Mouse (Mus musculus) forebrain, embryonic 16.5 days (tissue): ENCODE data around the gene Usp49. TPM values are rescaled to one million over a fixed set of nuclear protein-coding genes. Genes with fewer than 3 reads are reported as not detected.

Source experiments
- ATAC-seq: fragments of 200-750 bp; cut with Nextera tagmentation; 2 replicates; pipeline ENCODE4 v1.8.0; 2017; ENCODE audit warnings: mild to moderate bottlenecking, moderate library complexity
- H3K27ac ChIP-seq: fragments of 300-500 bp; sonication (generic); 2 replicates; pipeline ENCODE4 v1.5.1; 2014; ENCODE audit warnings: low read length, control low read depth
- H3K27me3 ChIP-seq: fragments of 300-500 bp; sonication (generic); replicated peaks from 2 replicates; pipeline ENCODE4 v1.6.1; 2014; ENCODE audit warnings: low read length; ENCODE audit not compliant: control insufficient read depth, insufficient read depth
- H3K36me3 ChIP-seq: fragments of 300-500 bp; sonication (generic); 2 replicates; pipeline ENCODE4 v1.6.1; 2014; ENCODE audit not compliant: control insufficient read depth, insufficient read depth
- H3K4me1 ChIP-seq: fragments of 300-500 bp; sonication (generic); replicated peaks from 2 replicates; pipeline ENCODE4 v1.6.1; 2014; ENCODE audit warnings: low read length; ENCODE audit not compliant: control insufficient read depth, insufficient read depth
- H3K4me2 ChIP-seq: fragments of 300-500 bp; sonication (generic); 2 replicates; pipeline ENCODE4 v1.6.1; 2014; ENCODE audit warnings: mild to moderate bottlenecking, low read length, control low read depth
- H3K4me3 ChIP-seq: fragments of 300-500 bp; sonication (generic); replicated peaks from 2 replicates; pipeline ENCODE4 v1.5.1; 2014; ENCODE audit warnings: mild to moderate bottlenecking, low read length, control low read depth
- H3K9ac ChIP-seq: fragments of 300-500 bp; sonication (generic); replicated peaks from 2 replicates; pipeline ENCODE4 v1.6.1; 2014; ENCODE audit warnings: low read depth, low read length, control low read depth
- H3K9me3 ChIP-seq: fragments of 300-500 bp; sonication (generic); 2 replicates; pipeline ENCODE4 v1.6.1; 2016; ENCODE audit warnings: low read length; ENCODE audit not compliant: control insufficient read depth
- WGBS: fragments of 180-500 bp; shearing (Covaris S2); extraction: QIAGEN DNeasy Blood & Tissue Kit; methylation state at CpG from one replicate; pipeline ENCODE4 v1.1.7; 2014; 5-methylcytosine and 5-hydroxymethylcytosine counted together
- polyA plus RNA-seq: library from polyadenylated mRNA; unstranded; fragments of >200 nt; fragmentation: Nextera tagmentation; extraction: Ambion mirVana; gene quantifications from 2 replicates; pipeline ENCODE4 v1.2.1, GENCODE M21; 2015

The Usp49 gene
- polyA plus RNA-seq, 1 experiment from 2014 or later = 9.1 TPM

DNA sequence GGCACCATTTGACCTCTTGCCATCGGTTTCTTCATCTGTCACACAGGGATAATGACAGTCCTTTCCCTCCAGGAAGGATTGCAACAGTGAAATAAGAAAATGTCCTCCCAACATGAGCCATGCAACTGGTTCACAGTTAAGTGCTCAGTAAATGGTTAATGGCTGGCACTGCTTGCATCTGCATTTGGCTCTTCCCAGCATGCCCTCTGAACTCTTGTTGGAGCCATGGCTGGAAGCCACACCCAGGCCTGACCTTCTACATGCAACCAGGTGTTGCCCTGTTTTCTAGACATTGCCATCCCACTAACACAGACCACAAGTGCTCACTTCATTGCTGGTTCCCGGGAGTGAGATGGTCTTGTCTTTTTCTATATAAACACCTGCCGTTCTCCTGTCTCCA lies 77.5 kb downstream of the Usp49 start:
- Histone ChIP-seq H3K4me1 (no peaks in the 10 kb centered on the region), H3K9me3 (no peaks in the 10 kb centered on the region), H3K36me3 (no peaks in the 10 kb centered on the region), H3K27me3 (no peaks in the 10 kb centered on the region), H3K4me2 (no peak overlapping the region), H3K4me3 (no peak overlapping the region), H3K9ac (no peak overlapping the region), H3K27ac (no peak overlapping the region)
- WGBS = 80% methylated on average over 3 of the region's 3 CpGs
- ATAC-seq = no peak

DNA sequence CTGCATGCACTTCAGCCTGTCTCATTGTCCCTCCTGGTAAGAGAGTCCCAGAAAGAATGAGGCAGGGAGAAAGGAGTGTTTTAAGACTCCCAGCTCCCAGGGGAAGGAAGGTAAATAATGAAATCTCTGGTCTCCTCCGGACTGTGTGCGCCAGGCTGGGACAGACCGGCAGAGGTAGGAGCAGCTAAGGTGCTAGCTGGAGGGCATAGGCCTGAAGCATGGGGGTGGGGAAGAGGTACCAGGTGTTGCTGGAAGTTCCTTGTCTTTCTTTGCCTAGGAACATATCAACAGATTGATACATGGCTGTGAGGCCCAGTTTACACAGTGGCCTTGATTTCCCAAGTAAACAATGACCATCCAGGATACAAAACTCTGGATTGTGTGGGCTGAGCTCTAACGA lies 78.5 kb downstream of the Usp49 start:
- Histone ChIP-seq H3K4me2 (no peak overlapping the region), H3K9ac (no peak overlapping the region), H3K27me3 (no peaks in the 10 kb centered on the region), H3K4me3 (no peak overlapping the region), H3K4me1 (no peaks in the 10 kb centered on the region), H3K36me3 (no peaks in the 10 kb centered on the region), H3K27ac (no peak overlapping the region), H3K9me3 (no peaks in the 10 kb centered on the region)
- 74% methylated on average over 4 of the region's 4 CpGs for WGBS
- no peak for ATAC-seq

- no peak overlapping the region for H3K27ac ChIP-seq
- no peak overlapping the region for H3K9ac ChIP-seq
- no peaks in the 10 kb centered on the region for H3K36me3 ChIP-seq
- H3K27me3 ChIP-seq = no peaks in the 10 kb centered on the region
- H3K4me2 ChIP-seq = no peak overlapping the region
- H3K4me3 ChIP-seq = no peak overlapping the region
- H3K9me3 ChIP-seq = no peaks in the 10 kb centered on the region
- 80% methylated on average over 3 of the region's 3 CpGs for WGBS
- no peak for ATAC-seq
- H3K4me1 ChIP-seq = no peaks in the 10 kb centered on the region
Observed at GRCm38 (mm10) chr17:47710036-47710435, 79.5 kb downstream of the Usp49 start.

- ATAC-seq = no peak
Observed at GRCm38 (mm10) chr17:47711883-47712282, 81.4 kb downstream of the Usp49 start.

GRCm38 (mm10) chr17:47712889-47713571 lies 82.5 kb downstream of the Usp49 start:
- no peak overlapping the region for H3K27ac ChIP-seq
- no peak overlapping the region for H3K9ac ChIP-seq
- no peak for ATAC-seq
- H3K9me3 ChIP-seq = no peaks in the 10 kb centered on the region
- no peaks in the 10 kb centered on the region for H3K36me3 ChIP-seq
- 48% methylated on average over 9 of the region's 22 CpGs for WGBS
- H3K4me2 ChIP-seq = no peak overlapping the region
- H3K27me3 ChIP-seq = no peaks in the 10 kb centered on the region
- no peak overlapping the region for H3K4me3 ChIP-seq
- no peaks in the 10 kb centered on the region for H3K4me1 ChIP-seq

More at GRCm38 (mm10) chr17:47711883-47712282, 81.4 kb downstream of the Usp49 start:
- H3K36me3 ChIP-seq = no peaks in the 10 kb centered on the region
- H3K4me3 ChIP-seq = no peak overlapping the region
- H3K4me2 ChIP-seq = no peak overlapping the region
- no peaks in the 10 kb centered on the region for H3K27me3 ChIP-seq
- no peaks in the 10 kb centered on the region for H3K9me3 ChIP-seq
- no peak overlapping the region for H3K9ac ChIP-seq
- 69% methylated on average over 6 of the region's 6 CpGs for WGBS
- no peak overlapping the region for H3K27ac ChIP-seq
- no peaks in the 10 kb centered on the region for H3K4me1 ChIP-seq

DNA sequence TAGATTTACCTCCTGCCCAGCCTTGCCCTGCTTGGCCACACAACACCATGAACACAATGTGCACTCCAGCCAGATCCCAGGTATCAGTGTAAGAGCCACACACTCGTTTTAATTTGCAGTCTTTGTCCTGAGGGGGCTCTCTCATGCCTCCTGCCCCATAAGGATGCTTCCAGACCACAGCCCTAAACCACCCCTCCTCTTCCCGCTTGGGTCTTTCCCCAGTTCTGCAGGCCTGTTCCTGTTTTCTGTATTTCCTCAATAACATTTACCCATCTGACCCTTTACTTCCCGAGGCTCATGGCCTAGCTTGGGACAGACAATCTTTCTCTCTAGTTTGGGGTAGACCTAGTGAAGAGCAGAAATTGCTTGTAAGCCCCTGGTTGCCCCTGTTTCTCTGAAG lies 84.5 kb downstream of the Usp49 start:
- no peaks in the 10 kb centered on the region for H3K4me1 ChIP-seq
- no peaks in the 10 kb centered on the region for H3K9me3 ChIP-seq
- no peaks in the 10 kb centered on the region for H3K27me3 ChIP-seq
- H3K4me3 ChIP-seq = no peak overlapping the region
- no peaks in the 10 kb centered on the region for H3K36me3 ChIP-seq
- H3K4me2 ChIP-seq = no peak overlapping the region
- H3K9ac ChIP-seq = no peak overlapping the region
- ATAC-seq = no peak
- H3K27ac ChIP-seq = no peak overlapping the region
- 60% methylated on average over 3 of the region's 3 CpGs for WGBS

DNA sequence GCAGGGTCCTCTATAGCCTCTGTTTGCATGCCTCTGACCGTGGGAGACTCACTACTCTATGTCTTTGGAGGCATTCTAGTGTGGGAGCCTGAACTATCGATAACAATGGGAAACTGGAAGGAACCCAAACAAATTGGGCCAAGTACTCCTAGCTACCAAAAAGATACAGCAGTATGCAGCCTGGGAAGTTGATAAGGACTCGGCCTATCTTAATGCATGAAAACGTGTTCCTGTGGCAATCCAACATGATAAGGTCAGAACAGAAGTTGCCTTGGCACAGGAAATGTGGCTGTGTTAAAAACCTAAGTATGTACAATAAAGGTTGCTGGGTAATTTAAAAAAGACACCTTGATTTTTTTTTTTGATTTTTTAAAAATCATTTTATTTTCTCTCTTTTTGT lies 90.7 kb downstream of the Usp49 start:
- no peak overlapping the region for H3K27ac ChIP-seq
- no peak overlapping the region for H3K4me2 ChIP-seq
- H3K9me3 ChIP-seq = no peaks in the 10 kb centered on the region
- H3K9ac ChIP-seq = no peak overlapping the region
- H3K4me3 ChIP-seq = no peak overlapping the region
- no peaks in the 10 kb centered on the region for H3K27me3 ChIP-seq
- WGBS = 80% methylated on average over 4 of the region's 4 CpGs
- no peaks in the 10 kb centered on the region for H3K36me3 ChIP-seq
- no peak for ATAC-seq
- no peaks in the 10 kb centered on the region for H3K4me1 ChIP-seq

DNA sequence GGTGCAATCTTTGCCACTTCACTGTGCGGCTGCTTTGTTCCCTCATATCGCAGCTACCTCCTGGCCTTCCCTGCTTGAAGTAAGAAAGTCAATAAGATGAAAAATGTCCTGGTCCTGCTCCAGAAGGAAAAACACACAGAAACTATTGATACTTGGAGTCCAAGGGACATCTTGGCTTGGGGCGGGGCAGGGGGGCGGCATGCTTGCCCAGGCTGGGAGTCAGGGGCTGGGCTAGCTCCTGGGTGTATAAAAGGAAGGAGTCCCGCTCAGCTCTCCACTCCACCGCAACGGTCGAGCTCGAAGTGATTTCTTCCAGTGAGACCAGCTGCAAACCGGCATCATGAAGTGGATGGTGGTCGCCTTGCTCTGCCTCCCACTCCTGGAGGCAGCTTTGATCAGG lies 96.1 kb downstream of the Usp49 start, which contains the start of gene Pgc:
Gene Pgc, plus strand, starts transcription at position 277 of the 400 bp plus-strand sequence.
- 85% methylated on average over 11 of the region's 11 CpGs for WGBS

DNA sequence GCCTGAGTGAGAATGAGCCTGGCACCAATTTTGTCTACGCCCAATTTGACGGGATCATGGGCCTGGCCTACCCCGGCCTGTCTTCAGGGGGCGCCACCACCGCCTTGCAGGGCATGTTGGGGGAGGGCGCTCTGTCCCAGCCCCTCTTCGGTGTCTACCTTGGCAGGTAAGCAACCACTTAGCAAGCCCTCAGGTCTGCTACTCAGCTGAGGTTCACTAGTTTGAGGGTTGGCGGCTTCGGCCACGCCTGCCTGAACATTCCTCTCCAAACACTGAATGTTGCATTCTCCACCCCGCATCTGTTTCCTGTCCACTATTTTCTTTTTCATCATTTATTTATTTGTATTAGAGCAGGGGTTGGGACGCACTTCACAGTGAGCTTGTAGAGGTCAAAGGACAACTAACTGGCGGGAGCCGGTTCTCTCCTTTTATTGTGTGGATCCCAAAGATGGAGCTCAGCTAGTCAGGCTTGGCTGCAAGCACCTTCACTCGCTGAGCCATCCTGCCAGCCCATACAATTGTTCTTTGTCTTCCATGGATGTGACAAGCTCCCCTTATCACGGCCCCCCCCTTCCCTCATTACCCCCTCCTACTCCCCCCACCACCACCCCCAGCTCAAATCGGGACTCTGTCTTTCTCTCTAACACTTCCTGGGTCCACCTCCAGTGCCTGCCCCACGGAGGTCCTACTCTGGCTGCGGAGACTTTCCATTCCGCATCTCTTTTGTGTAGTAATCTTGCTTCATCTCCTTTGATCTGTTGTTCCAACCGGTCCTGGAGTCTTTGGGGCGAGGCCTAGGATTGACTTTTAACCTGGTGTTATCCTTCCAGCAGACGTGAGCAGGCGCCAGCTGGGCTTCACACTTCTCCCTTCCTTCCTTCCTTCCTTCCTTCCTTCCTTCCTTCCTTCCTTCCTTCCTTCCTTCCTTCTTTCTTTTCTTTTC lies 100.4 kb downstream of the Usp49 start:
- Histone ChIP-seq H3K9ac (no peak overlapping the region), H3K36me3 (no peaks in the 10 kb centered on the region), H3K9me3 (no peaks in the 10 kb centered on the region), H3K27me3 (no peaks in the 10 kb centered on the region), H3K27ac (no peak overlapping the region), H3K4me1 (no peaks in the 10 kb centered on the region), H3K4me3 (no peak overlapping the region), H3K4me2 (no peak overlapping the region)
- 48% methylated on average over 24 of the region's 24 CpGs for WGBS
- no peak for ATAC-seq

More for the DNA sequence above, 96.1 kb downstream of the Usp49 start, which contains the start of gene Pgc:
- Histone ChIP-seq H3K4me3 (no peak within 1 kb of the TSS), H3K27me3 (no peaks in the 10 kb centered on the region), H3K9me3 (no peaks in the 10 kb centered on the region), H3K4me1 (no peaks in the 10 kb centered on the region), H3K4me2 (no peak within 1 kb of the TSS), H3K36me3 (no peaks in the 10 kb centered on the region), H3K9ac (no peak within 1 kb of the TSS), H3K27ac (no peak within 1 kb of the TSS)
- ATAC-seq = no peak
